Mouse (Mus musculus) liver, embryonic 16.5 days (tissue): ENCODE measurements around the gene Fgd6. TPM values are rescaled to one million over a fixed set of nuclear protein-coding genes. Genes with fewer than 3 reads are reported as not detected.

Source experiments
- ATAC-seq: fragments of 200-750 bp; cut with Nextera tagmentation; 2 replicates; pipeline ENCODE4 v1.8.0; 2017; ENCODE audit warnings: low read depth, mild to moderate bottlenecking, moderate number of reproducible peaks, moderate library complexity
- H3K27ac ChIP-seq: fragments of 300-500 bp; sonication (generic); 2 replicates; pipeline ENCODE4 v1.5.1; 2014; ENCODE audit warnings: mild to moderate bottlenecking, low read length
- H3K27me3 ChIP-seq: fragments of 300-500 bp; sonication (generic); 2 replicates; pipeline ENCODE4 v1.6.1; 2014; ENCODE audit warnings: low read depth, low read length, mixed read lengths; ENCODE audit not compliant: control insufficient read depth, insufficient read depth
- H3K36me3 ChIP-seq: fragments of 300-500 bp; sonication (generic); 2 replicates; pipeline ENCODE4 v1.6.1; 2014; ENCODE audit warnings: mild to moderate bottlenecking; ENCODE audit not compliant: control insufficient read depth, insufficient read depth
- H3K4me1 ChIP-seq: fragments of 300-500 bp; sonication (generic); 2 replicates; pipeline ENCODE4 v1.6.1; 2014; ENCODE audit warnings: low read depth, low read length, mixed read lengths; ENCODE audit not compliant: control insufficient read depth
- H3K4me2 ChIP-seq: fragments of 300-500 bp; sonication (generic); 2 replicates; pipeline ENCODE4 v1.6.1; 2014; ENCODE audit warnings: low read depth, low read length, mixed read lengths
- H3K4me3 ChIP-seq: fragments of 300-500 bp; sonication (generic); 2 replicates; pipeline ENCODE4 v1.5.1; 2014; ENCODE audit warnings: low read depth, mild to moderate bottlenecking, low read length
- H3K9ac ChIP-seq: fragments of 300-500 bp; sonication (generic); 2 replicates; pipeline ENCODE4 v1.6.1; 2014; ENCODE audit warnings: low read depth, low read length
- H3K9me3 ChIP-seq: fragments of 300-500 bp; sonication (generic); replicated peaks from 2 replicates; pipeline ENCODE4 v1.6.1; 2016; ENCODE audit warnings: low read length; ENCODE audit not compliant: control insufficient read depth
- WGBS: fragments of 180-500 bp; shearing (Covaris S2); extraction: QIAGEN DNeasy Blood & Tissue Kit; methylation state at CpG from one replicate; pipeline ENCODE4 v1.1.7; 2014; ENCODE audit not compliant: insufficient replicate concordance; 5-methylcytosine and 5-hydroxymethylcytosine counted together
- polyA plus RNA-seq: library from polyadenylated mRNA; unstranded; fragments of >200 nt; fragmentation: Nextera tagmentation; extraction: Ambion mirVana; gene quantifications from 2 replicates; pipeline ENCODE4 v1.2.1, GENCODE M21; 2015

The Fgd6 gene
- polyA plus RNA-seq, 1 experiment from 2014 or later = 3.7 TPM

DNA sequence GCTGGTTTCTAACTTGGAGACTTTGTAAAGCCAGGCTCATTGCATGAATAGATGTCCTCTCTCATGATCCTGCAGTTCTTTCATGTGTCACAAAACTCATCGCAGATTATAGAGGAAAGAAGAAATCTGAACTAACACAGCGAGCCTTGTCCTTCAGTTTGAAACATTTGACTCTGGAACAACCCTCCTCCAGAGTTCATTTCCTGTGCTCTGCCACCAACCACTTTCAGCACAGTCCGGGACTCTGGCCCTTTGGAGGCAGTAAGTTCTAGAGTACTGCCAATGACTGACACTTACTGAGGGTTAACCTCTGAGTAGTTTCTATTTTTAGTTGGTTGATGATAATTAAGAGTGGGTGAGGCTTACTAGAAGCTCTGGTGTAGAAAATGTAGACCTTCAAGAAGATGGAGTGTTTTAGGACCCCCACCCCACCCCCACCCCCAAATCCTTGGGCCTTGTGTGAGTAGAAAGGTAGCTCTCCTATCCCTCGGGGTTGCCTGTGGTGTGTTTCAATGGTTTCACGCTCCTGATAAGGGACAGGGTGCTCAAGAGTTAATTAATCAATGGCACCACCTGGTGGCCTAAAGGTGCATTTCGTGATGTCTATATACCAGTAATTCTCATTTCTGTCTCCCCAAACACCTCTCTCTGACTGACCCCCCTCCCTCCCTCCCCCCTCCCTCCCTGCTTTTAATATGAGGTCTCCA, 80.2 kb downstream of the Fgd6 start:
- no peak overlapping the region for H3K9ac ChIP-seq
- H3K4me1 ChIP-seq = peaks cover 12% of the 10 kb centered on the region
- no peak overlapping the region for H3K4me3 ChIP-seq
- 26% methylated on average over 6 of the region's 6 CpGs for WGBS
- no peaks in the 10 kb centered on the region for H3K27me3 ChIP-seq
- H3K36me3 ChIP-seq = no peaks in the 10 kb centered on the region
- ATAC-seq = peak; percentile 71
- H3K4me2 ChIP-seq = 0 out of 2 replicates have a peak overlapping the region, but pooled peaks have one; percentile 12
- H3K9me3 ChIP-seq = no peaks in the 10 kb centered on the region
- peak overlapping the region; percentile 20 for H3K27ac ChIP-seq

DNA sequence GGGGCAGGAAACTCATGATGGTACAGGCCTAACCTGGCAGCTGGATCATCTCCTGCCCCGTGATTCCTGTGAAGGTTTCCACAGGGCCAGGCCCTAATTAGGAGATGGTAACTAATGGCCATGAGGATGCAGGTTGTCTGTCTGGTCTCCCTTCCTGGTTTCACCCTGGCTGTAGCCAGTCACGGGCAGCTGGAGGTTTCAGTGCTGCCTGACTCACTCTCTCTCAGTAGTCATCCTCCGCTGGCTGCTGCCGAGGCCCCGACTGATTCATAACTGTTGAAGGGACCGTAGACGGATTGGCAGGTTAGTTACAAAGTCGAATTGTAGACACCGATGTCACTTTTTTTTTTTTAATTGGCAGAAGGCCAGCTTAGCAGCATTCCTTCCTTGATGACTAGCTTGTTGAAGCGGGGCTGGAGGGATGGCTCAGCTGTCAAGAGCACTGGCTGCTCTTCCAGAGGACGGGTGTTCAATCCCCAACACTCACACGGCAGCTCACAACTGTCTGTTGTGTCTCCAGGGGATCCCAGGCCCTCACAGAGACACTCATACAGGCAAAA, 81.1 kb downstream of the Fgd6 start:
- Histone ChIP-seq H3K27me3 (no peaks in the 10 kb centered on the region), H3K9ac (no peak overlapping the region), H3K4me1 (peaks cover 12% of the 10 kb centered on the region), H3K36me3 (no peaks in the 10 kb centered on the region), H3K4me2 (no peak overlapping the region), H3K27ac (no peak overlapping the region), H3K4me3 (no peak overlapping the region), H3K9me3 (no peaks in the 10 kb centered on the region)
- ATAC-seq = no peak
- WGBS = 75% methylated on average over 12 of the region's 12 CpGs

DNA sequence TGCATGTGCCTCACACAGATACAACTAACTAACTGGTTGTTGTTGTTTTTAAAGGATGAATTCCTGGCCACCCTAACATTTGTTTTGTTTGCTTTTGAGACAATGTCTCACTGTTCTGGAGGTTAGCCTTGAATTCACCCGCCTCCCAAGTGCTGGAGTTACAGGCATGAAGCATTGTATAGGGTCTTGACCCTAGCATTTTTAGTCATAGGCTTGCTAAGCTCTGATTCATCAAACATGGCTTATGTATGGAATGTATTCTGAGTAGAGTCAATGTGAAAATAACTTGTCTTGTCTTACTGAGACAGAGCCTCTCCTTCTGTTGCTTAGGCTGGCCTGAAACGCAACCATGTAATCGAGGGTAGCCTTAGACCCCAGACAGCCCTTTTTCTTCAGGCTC, 82.1 kb downstream of the Fgd6 start:
- 78% methylated on average over 3 of the region's 3 CpGs for WGBS
- Histone ChIP-seq H3K36me3 (no peaks in the 10 kb centered on the region), H3K27ac (no peak overlapping the region)

DNA sequence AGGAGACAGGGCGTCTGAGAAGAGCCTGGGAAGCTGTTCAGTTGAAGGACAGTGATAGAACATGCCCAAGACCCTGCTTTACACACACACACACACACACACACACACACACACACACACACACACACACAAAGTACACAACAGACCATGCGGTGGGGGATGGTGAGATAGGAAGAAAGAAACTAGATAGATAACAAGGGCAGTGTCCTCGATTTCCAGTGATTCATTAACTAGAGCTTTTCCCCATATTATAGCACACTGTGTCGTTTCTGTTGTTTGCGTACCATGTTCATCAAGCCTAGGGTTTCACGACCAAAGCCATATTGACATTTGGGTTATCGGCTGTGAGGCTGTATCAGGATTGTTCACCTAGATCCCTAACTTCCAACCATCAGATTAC, 83.2 kb downstream of the Fgd6 start:
- WGBS = 59% methylated on average over 7 of the region's 7 CpGs
- Histone ChIP-seq H3K27me3 (no peaks in the 10 kb centered on the region), H3K4me3 (no peak overlapping the region), H3K9me3 (no peaks in the 10 kb centered on the region), H3K9ac (no peak overlapping the region), H3K36me3 (peaks cover 3% of the 10 kb centered on the region), H3K27ac (peak overlapping the region; percentile 43), H3K4me1 (peaks cover 19% of the 10 kb centered on the region), H3K4me2 (no peak overlapping the region)
- ATAC-seq = peak; percentile 67

More for the DNA sequence above, 82.1 kb downstream of the Fgd6 start:
- no peak for ATAC-seq
- no peaks in the 10 kb centered on the region for H3K27me3 ChIP-seq
- no peaks in the 10 kb centered on the region for H3K9me3 ChIP-seq
- H3K9ac ChIP-seq = no peak overlapping the region
- no peak overlapping the region for H3K4me2 ChIP-seq
- peaks cover 18% of the 10 kb centered on the region for H3K4me1 ChIP-seq
- H3K4me3 ChIP-seq = no peak overlapping the region

DNA sequence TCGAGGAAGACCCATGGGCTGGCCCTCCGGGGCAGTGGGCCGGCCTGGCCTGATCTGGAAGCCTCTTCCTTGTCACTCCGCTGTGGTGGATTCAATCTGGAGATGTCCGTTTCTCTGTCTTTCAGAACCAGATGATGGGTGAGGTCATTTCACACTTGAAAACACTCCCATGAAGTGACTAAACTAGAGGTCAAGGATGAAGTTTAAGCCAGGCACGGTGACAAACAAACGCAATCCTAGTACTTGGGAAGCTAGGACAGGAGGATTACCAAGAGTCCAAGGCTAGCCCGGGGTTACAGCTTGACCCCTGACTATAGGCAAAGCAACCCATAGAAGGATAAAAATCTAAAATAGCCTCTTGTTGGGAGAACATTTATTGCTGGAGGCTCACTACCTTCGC, 84.9 kb downstream of the Fgd6 start:
- Histone ChIP-seq H3K4me1 (peaks cover 12% of the 10 kb centered on the region), H3K4me2 (no peak overlapping the region), H3K9ac (no peak overlapping the region), H3K27me3 (no peaks in the 10 kb centered on the region), H3K4me3 (no peak overlapping the region), H3K36me3 (peaks cover 3% of the 10 kb centered on the region), H3K27ac (no peak overlapping the region), H3K9me3 (no peaks in the 10 kb centered on the region)
- 80% methylated on average over 9 of the region's 9 CpGs for whole genome bisulfite sequencing
- no peak for ATAC-seq

DNA sequence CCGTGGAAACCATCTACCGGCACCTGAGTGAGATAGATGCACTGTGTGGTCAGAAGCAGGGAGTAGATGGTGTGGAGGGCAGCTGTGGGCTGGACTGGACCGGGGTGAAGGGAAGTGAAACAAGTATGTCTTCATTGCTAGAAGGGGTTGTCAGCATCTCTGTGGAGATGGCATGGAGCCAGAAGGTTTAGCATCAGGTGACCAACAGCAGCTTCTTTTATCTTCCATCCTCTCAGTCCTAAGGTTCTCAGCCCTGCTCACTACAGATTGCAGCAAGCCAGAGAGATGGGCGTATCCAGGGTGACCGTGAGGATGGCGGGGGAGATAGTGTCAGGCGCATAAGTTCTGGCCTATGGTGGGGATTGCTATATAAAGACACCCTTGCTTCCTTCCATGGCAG, 86.8 kb downstream of the Fgd6 start:
- H3K9me3 ChIP-seq = no peaks in the 10 kb centered on the region
- 45% methylated on average over 7 of the region's 7 CpGs for WGBS
- H3K4me1 ChIP-seq = peaks cover 7% of the 10 kb centered on the region
- no peaks in the 10 kb centered on the region for H3K27me3 ChIP-seq
- no peak overlapping the region for H3K27ac ChIP-seq
- ATAC-seq = peak; percentile 83
- no peak overlapping the region for H3K4me2 ChIP-seq
- peaks cover 11% of the 10 kb centered on the region for H3K36me3 ChIP-seq
- no peak overlapping the region for H3K4me3 ChIP-seq
- H3K9ac ChIP-seq = no peak overlapping the region

DNA sequence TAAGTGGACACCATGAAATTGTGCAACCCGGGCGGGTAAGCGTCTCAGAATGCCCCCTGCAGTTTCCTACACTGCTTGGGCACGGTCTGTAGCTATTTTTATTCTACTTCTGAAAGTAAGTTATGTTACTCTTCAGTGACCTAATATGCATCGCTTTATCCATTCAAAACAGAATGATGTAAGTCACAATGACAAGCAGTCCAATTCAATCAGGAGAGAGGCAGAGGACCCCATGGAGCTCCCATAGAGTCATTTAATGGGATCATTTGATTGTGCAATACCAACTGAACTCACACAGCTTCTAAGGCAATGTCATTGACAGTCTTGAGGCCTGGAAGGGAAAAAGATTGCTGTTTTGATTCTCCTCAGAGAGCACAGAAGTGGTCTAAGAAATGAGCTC, 87.8 kb downstream of the Fgd6 start:
- H3K36me3 ChIP-seq = peaks cover 11% of the 10 kb centered on the region
- no peak overlapping the region for H3K27ac ChIP-seq
- no peaks in the 10 kb centered on the region for H3K27me3 ChIP-seq
- H3K9ac ChIP-seq = no peak overlapping the region
- no peaks in the 10 kb centered on the region for H3K9me3 ChIP-seq
- no peak overlapping the region for H3K4me2 ChIP-seq
- 80% methylated on average over 5 of the region's 5 CpGs for WGBS
- no peak overlapping the region for H3K4me3 ChIP-seq
- ATAC-seq = no peak
- peaks cover 7% of the 10 kb centered on the region for H3K4me1 ChIP-seq

DNA sequence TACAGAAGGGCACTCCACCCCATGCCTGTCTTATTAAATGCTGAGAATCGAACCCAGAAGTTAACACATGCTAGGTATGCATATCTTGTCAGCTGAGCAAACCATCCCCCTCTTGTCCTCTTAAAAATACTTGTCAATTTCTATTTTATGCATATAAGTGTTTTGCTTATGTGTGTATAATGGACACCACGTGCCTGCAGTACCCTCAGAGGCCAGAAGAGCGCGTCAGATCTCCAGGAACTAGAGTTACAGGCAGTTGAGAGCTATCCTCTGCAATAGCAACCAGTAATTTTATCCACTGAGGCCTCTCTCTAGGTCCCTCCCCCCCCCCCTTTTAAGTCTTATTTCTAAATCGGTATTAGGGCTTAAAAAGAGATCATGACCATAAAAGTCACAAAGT, 88.6 kb downstream of the Fgd6 start:
- no peak overlapping the region for H3K27ac ChIP-seq
- H3K27me3 ChIP-seq = no peaks in the 10 kb centered on the region
- H3K9me3 ChIP-seq = no peaks in the 10 kb centered on the region
- H3K4me1 ChIP-seq = peaks cover 7% of the 10 kb centered on the region
- no peak for ATAC-seq
- 67% methylated on average over 5 of the region's 5 CpGs for WGBS
- H3K9ac ChIP-seq = no peak overlapping the region
- peaks cover 11% of the 10 kb centered on the region for H3K36me3 ChIP-seq
- H3K4me2 ChIP-seq = no peak overlapping the region
- H3K4me3 ChIP-seq = no peak overlapping the region

DNA sequence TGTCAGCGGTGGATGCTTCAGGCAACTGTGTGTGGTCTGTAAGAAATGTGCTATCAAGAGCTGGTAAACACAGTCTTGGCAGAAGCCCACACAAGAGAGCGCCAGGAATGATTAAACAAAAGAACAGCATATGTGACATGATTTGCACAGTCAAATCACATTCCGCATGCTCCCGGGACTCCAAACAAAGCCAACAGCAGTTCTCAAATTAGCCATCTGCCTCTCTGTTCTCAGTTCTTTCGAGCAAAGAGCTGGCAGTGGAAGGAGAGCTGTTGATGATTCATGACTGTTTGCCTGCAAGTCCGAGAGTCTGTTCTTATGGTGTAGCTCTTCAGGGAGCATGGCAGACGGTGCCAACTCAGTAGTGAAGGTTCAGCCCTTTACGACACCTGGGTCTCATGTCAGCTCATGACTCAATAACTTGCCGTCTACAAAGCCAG, 93.9 kb downstream of the Fgd6 start:
- Histone ChIP-seq H3K27me3 (no peaks in the 10 kb centered on the region), H3K9me3 (no peaks in the 10 kb centered on the region), H3K4me3 (no peak overlapping the region), H3K36me3 (peaks cover 7% of the 10 kb centered on the region; the same call in 1 of the 2 replicates), H3K27ac (no peak overlapping the region), H3K4me1 (no peaks in the 10 kb centered on the region), H3K9ac (no peak overlapping the region), H3K4me2 (no peak overlapping the region)
- ATAC-seq = peak; percentile 47; the same call in 1 of the 2 replicates
- WGBS = 79% methylated on average over 9 of the region's 9 CpGs
